Mouse (Mus musculus): Measurements from ENCODE around the gene St7l. TPM values are rescaled to one million over a fixed set of nuclear protein-coding genes. Genes with fewer than 3 reads are reported as not detected.
A peak's percentile ranks its signal among the peaks of the same experiment; 100 is the strongest.

Gene St7l
- polyA plus RNA-seq, 1 experiment, result 13.2 TPM

- H3K4me3 ChIP-seq, result no peak overlapping the region
- H3K36me3 ChIP-seq (ENCODE audit: control insufficient read depth, insufficient read depth), result peaks cover 18% of the 10 kb centered on the region
- no peak for TF ChIP-seq REST (IDR thresholded peaks at IDR 0.05; ENCODE audit: insufficient read depth, insufficient read length)
- TF ChIP-seq MAX (IDR thresholded peaks at IDR 0.05; ENCODE audit: low read depth), result no peak
- no peak overlapping the region for H3ac ChIP-seq (ENCODE audit: control insufficient read depth, insufficient read length)
- no peak overlapping the region for H3K4me2 ChIP-seq (ENCODE audit: low read depth)
- H3K79me2 ChIP-seq (ENCODE audit: control insufficient read depth, insufficient read depth), result no peaks in the 10 kb centered on the region
- no peaks in the 10 kb centered on the region for H3K27me3 ChIP-seq (ENCODE audit: control insufficient read depth, insufficient read depth, insufficient read length)
Observed at GRCm38 (mm10) chr3:104901154-104901553, 37.3 kb downstream of the St7l start.

GRCm38 (mm10) chr3:104905389-104905788 lies 41.6 kb downstream of the St7l start:
- H3K27me3 ChIP-seq (ENCODE audit: control insufficient read depth, insufficient read depth, insufficient read length), result no peaks in the 10 kb centered on the region
- no peak overlapping the region for H3K4me3 ChIP-seq
- no peaks in the 10 kb centered on the region for H3K79me2 ChIP-seq (ENCODE audit: control insufficient read depth, insufficient read depth)
- peaks cover 15% of the 10 kb centered on the region for H3K36me3 ChIP-seq (ENCODE audit: control insufficient read depth, insufficient read depth)
- TF ChIP-seq MYOG (IDR thresholded peaks at IDR 0.05; ENCODE audit: control insufficient read depth in 1 of 3, insufficient read depth in 1 of 3, insufficient read length in 2 of 3, low read depth in 2 of 3) (peak in 1 of 3 experiments; percentile 48), TCF12 (IDR thresholded peaks at IDR 0.05; ENCODE audit: insufficient read depth, poor library complexity, severe bottlenecking) (no peak), MYOD1 (IDR thresholded peaks at IDR 0.05; ENCODE audit: control insufficient read depth in 1 of 3, insufficient read length in 2 of 3, low read depth in 2 of 3) (peak in 1 of 3 experiments; percentile 38)
- peak overlapping the region; percentile 44 for H3K4me2 ChIP-seq (ENCODE audit: low read depth)
- H3ac ChIP-seq (ENCODE audit: control insufficient read depth, insufficient read length), result no peak overlapping the region

- H3K36me3 ChIP-seq (ENCODE audit: control insufficient read depth, insufficient read depth), result peaks cover 15% of the 10 kb centered on the region
- no peak overlapping the region for H3ac ChIP-seq (ENCODE audit: control insufficient read depth, insufficient read length)
- H3K4me3 ChIP-seq, result no peak overlapping the region
- H3K79me2 ChIP-seq (ENCODE audit: control insufficient read depth, insufficient read depth), result no peaks in the 10 kb centered on the region
- TF ChIP-seq MAX (IDR thresholded peaks at IDR 0.05; ENCODE audit: low read depth), result no peak
- TF ChIP-seq E2F4 (IDR thresholded peaks at IDR 0.05; ENCODE audit: insufficient read depth), result no peak
- no peak for TF ChIP-seq TCF3 (IDR thresholded peaks at IDR 0.05; ENCODE audit: insufficient read length, low read depth)
- TF ChIP-seq POLR2AphosphoS2 (IDR thresholded peaks at IDR 0.05; ENCODE audit: insufficient read length, low read depth), result no peak
- TF ChIP-seq POLR2A (IDR thresholded peaks at IDR 0.05; ENCODE audit: insufficient read length, low read depth), result no peak
- TF ChIP-seq USF1 (IDR thresholded peaks at IDR 0.05; ENCODE audit: low read depth), result no peak
- no peak for TF ChIP-seq TCF12 (IDR thresholded peaks at IDR 0.05; ENCODE audit: insufficient read depth, poor library complexity, severe bottlenecking)
- TF ChIP-seq SRF (IDR thresholded peaks at IDR 0.05; ENCODE audit: control insufficient read depth, insufficient read length, low read depth), result no peak
- TF ChIP-seq MYOD1 (IDR thresholded peaks at IDR 0.05; ENCODE audit: control insufficient read depth in 1 of 3, insufficient read length in 2 of 3, low read depth in 2 of 3), result no peak
- TF ChIP-seq REST (IDR thresholded peaks at IDR 0.05; ENCODE audit: insufficient read depth, insufficient read length), result no peak
- TF ChIP-seq MYOG (IDR thresholded peaks at IDR 0.05; ENCODE audit: control insufficient read depth in 1 of 3, insufficient read depth in 1 of 3, insufficient read length in 2 of 3, low read depth in 2 of 3), result no peak
- no peak for TF ChIP-seq CEBPB (IDR thresholded peaks at IDR 0.05; ENCODE audit: insufficient read depth, poor library complexity, severe bottlenecking)
- peak overlapping the region; percentile 44 for H3K4me2 ChIP-seq (ENCODE audit: low read depth)
- no peaks in the 10 kb centered on the region for H3K27me3 ChIP-seq (ENCODE audit: control insufficient read depth, insufficient read depth, insufficient read length)
Observed at GRCm38 (mm10) chr3:104906007-104906406, 42.2 kb downstream of the St7l start.

GRCm38 (mm10) chr3:104909195-104909594 lies 45.4 kb downstream of the St7l start:
- Histone ChIP-seq H3K36me3 (ENCODE audit: control insufficient read depth, insufficient read depth) (peaks cover 15% of the 10 kb centered on the region), H3K79me2 (ENCODE audit: control insufficient read depth, insufficient read depth) (no peaks in the 10 kb centered on the region)

GRCm38 (mm10) chr3:104914986-104915385 lies 51.2 kb downstream of the St7l start:
- TF ChIP-seq SRF (IDR thresholded peaks at IDR 0.05; ENCODE audit: control insufficient read depth, insufficient read length, low read depth) (no peak), REST (IDR thresholded peaks at IDR 0.05; ENCODE audit: insufficient read depth, insufficient read length) (no peak), CEBPB (IDR thresholded peaks at IDR 0.05; ENCODE audit: insufficient read depth, poor library complexity, severe bottlenecking) (no peak), USF1 (IDR thresholded peaks at IDR 0.05; ENCODE audit: low read depth) (no peak), MYOG (IDR thresholded peaks at IDR 0.05; ENCODE audit: control insufficient read depth in 1 of 3, insufficient read depth in 1 of 3, insufficient read length in 2 of 3, low read depth in 2 of 3) (no peak), MYOD1 (IDR thresholded peaks at IDR 0.05; ENCODE audit: control insufficient read depth in 1 of 3, insufficient read length in 2 of 3, low read depth in 2 of 3) (no peak)
- Histone ChIP-seq H3K4me2 (ENCODE audit: low read depth) (no peak overlapping the region), H3K36me3 (ENCODE audit: control insufficient read depth, insufficient read depth) (no peaks in the 10 kb centered on the region), H3K27me3 (ENCODE audit: control insufficient read depth, insufficient read depth, insufficient read length) (no peaks in the 10 kb centered on the region), H3K4me3 (no peak overlapping the region), H3K79me2 (ENCODE audit: control insufficient read depth, insufficient read depth) (no peaks in the 10 kb centered on the region), H3ac (ENCODE audit: control insufficient read depth, insufficient read length) (no peak overlapping the region)

More at GRCm38 (mm10) chr3:104909195-104909594, 45.4 kb downstream of the St7l start:
- no peak for TF ChIP-seq USF1 (IDR thresholded peaks at IDR 0.05; ENCODE audit: low read depth)
- TF ChIP-seq SRF (IDR thresholded peaks at IDR 0.05; ENCODE audit: control insufficient read depth, insufficient read length, low read depth), result no peak
- TF ChIP-seq MYOD1 (IDR thresholded peaks at IDR 0.05; ENCODE audit: control insufficient read depth in 1 of 3, insufficient read length in 2 of 3, low read depth in 2 of 3), result no peak
- no peaks in the 10 kb centered on the region for H3K27me3 ChIP-seq (ENCODE audit: control insufficient read depth, insufficient read depth, insufficient read length)
- no peak overlapping the region for H3ac ChIP-seq (ENCODE audit: control insufficient read depth, insufficient read length)
- H3K4me2 ChIP-seq (ENCODE audit: low read depth), result no peak overlapping the region
- no peak overlapping the region for H3K4me3 ChIP-seq

- Histone ChIP-seq H3K27me3 (ENCODE audit: control insufficient read depth, insufficient read depth, insufficient read length) (no peaks in the 10 kb centered on the region), H3K4me3 (no peak overlapping the region), H3K36me3 (ENCODE audit: control insufficient read depth, insufficient read depth) (peaks cover 12% of the 10 kb centered on the region), H3K4me2 (ENCODE audit: low read depth) (no peak overlapping the region), H3K79me2 (ENCODE audit: control insufficient read depth, insufficient read depth) (no peaks in the 10 kb centered on the region), H3ac (ENCODE audit: control insufficient read depth, insufficient read length) (no peak overlapping the region)
- TF ChIP-seq E2F4 (IDR thresholded peaks at IDR 0.05; ENCODE audit: insufficient read depth) (no peak), CEBPB (IDR thresholded peaks at IDR 0.05; ENCODE audit: insufficient read depth, poor library complexity, severe bottlenecking) (no peak), MAX (IDR thresholded peaks at IDR 0.05; ENCODE audit: low read depth) (no peak), POLR2AphosphoS2 (IDR thresholded peaks at IDR 0.05; ENCODE audit: insufficient read length, low read depth) (no peak), USF1 (IDR thresholded peaks at IDR 0.05; ENCODE audit: low read depth) (no peak), POLR2A (IDR thresholded peaks at IDR 0.05; ENCODE audit: insufficient read length, low read depth) (no peak), REST (IDR thresholded peaks at IDR 0.05; ENCODE audit: insufficient read depth, insufficient read length) (no peak), TCF3 (IDR thresholded peaks at IDR 0.05; ENCODE audit: insufficient read length, low read depth) (no peak), MYOG (IDR thresholded peaks at IDR 0.05; ENCODE audit: control insufficient read depth in 1 of 3, insufficient read depth in 1 of 3, insufficient read length in 2 of 3, low read depth in 2 of 3) (no peak), SRF (IDR thresholded peaks at IDR 0.05; ENCODE audit: control insufficient read depth, insufficient read length, low read depth) (no peak), MYOD1 (IDR thresholded peaks at IDR 0.05; ENCODE audit: control insufficient read depth in 1 of 3, insufficient read length in 2 of 3, low read depth in 2 of 3) (no peak), TCF12 (IDR thresholded peaks at IDR 0.05; ENCODE audit: insufficient read depth, poor library complexity, severe bottlenecking) (no peak)
Observed at GRCm38 (mm10) chr3:104929385-104929784, 65.6 kb downstream of the St7l start.

Data from myocyte (in vitro differentiated cells).